Mouse (Mus musculus): ENCODE data around the gene Prss30. TPM values are rescaled to one million over a fixed set of nuclear protein-coding genes. Genes with fewer than 3 reads are reported as not detected.

The Prss30 gene
- total RNA-seq, 2 experiments from 2014 or later: not detected

GRCm38 (mm10) chr17:23924531-23925007 is 55.8 kb downstream of the Prss30 start:
- DNase-seq: peak; percentile 92
- intact Hi-C loops (cut with DNase I; ENCODE audit: low total_unique reads): no loop called here

Small RNA genes within 50 kb of the gene (microRNA-seq; reads per million reads assigned to microRNA genes)
- gene Gm27700: 0 reads per million in 2 experiments

Other genes starting within 250 kb of the Prss30 start
- 1 to 10 TPM; 5.7 to 9.1 TPM for gene Paqr4, start 239.7 kb downstream of the Prss30 start, total RNA-seq (2021)
- not detected for gene Kremen2, start 234.7 kb downstream of the Prss30 start, total RNA-seq (2021)
- gene Flywch1, start 209.0 kb downstream of the Prss30 start, total RNA-seq (2021): 10 to 100 TPM; 35.6 to 35.8 TPM
- 1 to 10 TPM; 1.2 to 2.0 TPM for gene Flywch2, start 194.5 kb downstream of the Prss30 start, total RNA-seq (2021)
- 100 to 1,000 TPM; 148 to 169 TPM for gene Srrm2, start 190.0 kb downstream of the Prss30 start, total RNA-seq (2021)
- 100 to 1,000 TPM; 321 to 328 TPM for gene Elob, start 151.4 kb downstream of the Prss30 start, total RNA-seq (2021)
- gene Prss33, start 144.5 kb downstream of the Prss30 start, total RNA-seq (2021): not detected
- gene Prss32, start 136.7 kb downstream of the Prss30 start, total RNA-seq (2021): not detected
- under 1 TPM in 1 of 2 experiments, not detected in 1; 0.18 TPM for gene Prss41, start 136.4 kb downstream of the Prss30 start, total RNA-seq (2021)
- gene Prss21, start 112.5 kb downstream of the Prss30 start, total RNA-seq (2021): not detected
- not detected for gene Dcpp1, start 99.7 kb downstream of the Prss30 start, total RNA-seq (2021)
- gene Dcpp2, start 99.7 kb downstream of the Prss30 start, total RNA-seq (2021): not detected
- gene Dcpp3, start 63.1 kb downstream of the Prss30 start, total RNA-seq (2021): not detected
- gene Sbp, start 38.9 kb downstream of the Prss30 start, total RNA-seq (2021): not detected
- gene Sbpl, start 25.3 kb downstream of the Prss30 start, total RNA-seq (2021): not detected
- gene Prss22, start 17.5 kb upstream of the Prss30 start, total RNA-seq (2021): not detected
- gene Prss27, start 57.6 kb upstream of the Prss30 start, total RNA-seq (2021): not detected
- gene Kctd5, start 92.9 kb upstream of the Prss30 start, total RNA-seq (2021): 10 to 100 TPM; 12.3 to 13.6 TPM
- 10 to 100 TPM; 39.5 to 41.3 TPM for gene Pdpk1, start 170.4 kb upstream of the Prss30 start, total RNA-seq (2021)
- gene Amdhd2, start 183.2 kb upstream of the Prss30 start, total RNA-seq (2021): 10 to 100 TPM in 1 of 2 experiments, 1 to 10 TPM in 1; 9.5 to 13.5 TPM
- 100 to 1,000 TPM; 167 to 178 TPM for gene Atp6v0c, start 189.1 kb upstream of the Prss30 start, total RNA-seq (2021)
- 1 to 10 TPM; 3.4 to 3.5 TPM for gene Tbc1d24, start 225.0 kb upstream of the Prss30 start, total RNA-seq (2021)
- gene Ntn3, start 229.0 kb upstream of the Prss30 start, total RNA-seq (2021): 1 to 10 TPM in 1 of 2 experiments, under 1 TPM in 1; 0.86 to 1.1 TPM
- 1 to 10 TPM; 1.9 to 2.3 TPM for gene Tedc2, start 240.3 kb upstream of the Prss30 start, total RNA-seq (2021)

Data from gastrocnemius, postnatal 14 days (tissue).